Mouse (Mus musculus) myocyte (in vitro differentiated cells): ENCODE measurements around the gene Gga2.

Experiments
- MYOD1 ChIP-seq, 3 experiments: IDR thresholded peaks; one replicate each; pipeline ENCODE4 v1.6.1; 2011; ENCODE audit warnings: control low read depth in 2 of 3, low read depth in 2 of 3, mild to moderate bottlenecking in 2 of 3, moderate library complexity in 1 of 3; ENCODE audit not compliant: insufficient read length in 2 of 3, control insufficient read depth in 1 of 3
- POLR2A ChIP-seq: IDR thresholded peaks from one replicate; pipeline ENCODE4 v1.6.1; 2011; ENCODE audit warnings: low read depth, mild to moderate bottlenecking, control low read depth, moderate library complexity; ENCODE audit not compliant: insufficient read length
- POLR2AphosphoS2 ChIP-seq: IDR thresholded peaks from one replicate; pipeline ENCODE4 v1.6.1; 2011; ENCODE audit warnings: low read depth, control low read depth; ENCODE audit not compliant: insufficient read length
- SRF ChIP-seq: IDR thresholded peaks from one replicate; pipeline ENCODE4 v1.6.1; 2011; ENCODE audit warnings: low read depth; ENCODE audit not compliant: control insufficient read depth, insufficient read length

DNA sequence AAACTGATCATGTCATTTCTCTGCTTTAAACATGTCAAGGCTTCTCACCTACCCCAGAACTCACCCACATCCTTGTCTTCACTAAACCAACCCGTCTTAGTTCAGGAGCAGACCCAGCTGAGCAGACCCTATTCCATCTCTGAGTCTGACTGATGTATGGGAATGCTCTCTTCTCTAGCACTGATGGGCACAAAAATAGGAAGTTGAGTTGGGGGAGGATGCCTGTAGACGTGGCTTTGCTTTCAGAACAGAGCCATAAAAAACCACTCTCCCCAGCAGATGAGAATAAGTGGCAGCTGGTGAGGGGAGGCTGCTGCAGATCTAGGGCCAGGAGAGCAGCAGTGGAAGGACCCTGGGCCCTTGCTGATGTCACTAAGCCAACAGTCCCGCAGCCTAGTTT is 12.3 kb upstream of the Gga2 start:
- TF ChIP-seq POLR2A (no peak), POLR2AphosphoS2 (no peak), MYOD1 (IDR thresholded peaks at IDR 0.05; ENCODE audit: control insufficient read depth in 1 of 3, insufficient read length in 2 of 3, low read depth in 2 of 3) (no peak), SRF (no peak)
